Mouse (Mus musculus) embryonic facial prominence, embryonic 12.5 days (tissue): ENCODE results near the gene Hrh2. TPM values are rescaled to one million over a fixed set of nuclear protein-coding genes. Genes with fewer than 3 reads are reported as not detected.

Source experiments
- ATAC-seq: fragments of 200-750 bp; cut with Nextera tagmentation; 2 replicates; pipeline ENCODE4 v1.8.0; 2017; ENCODE audit not compliant: insufficient number of reproducible peaks, insufficient read depth, low FRiP score, low TSS enrichment
- H3K27ac ChIP-seq: fragments of 300-500 bp; sonication (generic); 2 replicates; pipeline ENCODE4 v1.5.1; 2016; ENCODE audit warnings: mild to moderate bottlenecking
- H3K27me3 ChIP-seq: fragments of 300-500 bp; sonication (generic); 2 replicates; pipeline ENCODE4 v1.6.1; 2016; ENCODE audit warnings: mild to moderate bottlenecking, moderate library complexity
- H3K36me3 ChIP-seq: fragments of 300-500 bp; sonication (generic); 2 replicates; pipeline ENCODE4 v1.6.1; 2016; ENCODE audit warnings: mild to moderate bottlenecking
- H3K4me1 ChIP-seq: fragments of 300-500 bp; sonication (generic); 2 replicates; pipeline ENCODE4 v1.6.1; 2016
- H3K4me2 ChIP-seq: fragments of 300-500 bp; sonication (generic); replicated peaks from 2 replicates; pipeline ENCODE4 v1.6.1; 2016; ENCODE audit warnings: mild to moderate bottlenecking, moderate library complexity
- H3K4me3 ChIP-seq: fragments of 300-500 bp; sonication (generic); 2 replicates; pipeline ENCODE4 v1.5.1; 2016; ENCODE audit warnings: mild to moderate bottlenecking
- H3K9ac ChIP-seq: fragments of 300-500 bp; sonication (generic); 2 replicates; pipeline ENCODE4 v1.6.1; 2016; ENCODE audit warnings: mild to moderate bottlenecking, moderate library complexity
- H3K9me3 ChIP-seq: fragments of 300-500 bp; sonication (generic); 2 replicates; pipeline ENCODE4 v1.6.1; 2016; ENCODE audit warnings: mild to moderate bottlenecking, moderate library complexity
- WGBS: fragments of 180-500 bp; shearing (Covaris S2); methylation state at CpG from one replicate; pipeline ENCODE4 v1.1.7; 2016; 5-methylcytosine and 5-hydroxymethylcytosine counted together
- polyA plus RNA-seq: library from polyadenylated mRNA; unstranded; fragments of >200 nt; fragmentation: Nextera tagmentation; extraction: Ambion mirVana; gene quantifications from 2 replicates; pipeline ENCODE4 v1.2.1, GENCODE M21; 2016

The Hrh2 gene
- polyA plus RNA-seq, 1 experiment from 2014 or later = 0.22 TPM

DNA sequence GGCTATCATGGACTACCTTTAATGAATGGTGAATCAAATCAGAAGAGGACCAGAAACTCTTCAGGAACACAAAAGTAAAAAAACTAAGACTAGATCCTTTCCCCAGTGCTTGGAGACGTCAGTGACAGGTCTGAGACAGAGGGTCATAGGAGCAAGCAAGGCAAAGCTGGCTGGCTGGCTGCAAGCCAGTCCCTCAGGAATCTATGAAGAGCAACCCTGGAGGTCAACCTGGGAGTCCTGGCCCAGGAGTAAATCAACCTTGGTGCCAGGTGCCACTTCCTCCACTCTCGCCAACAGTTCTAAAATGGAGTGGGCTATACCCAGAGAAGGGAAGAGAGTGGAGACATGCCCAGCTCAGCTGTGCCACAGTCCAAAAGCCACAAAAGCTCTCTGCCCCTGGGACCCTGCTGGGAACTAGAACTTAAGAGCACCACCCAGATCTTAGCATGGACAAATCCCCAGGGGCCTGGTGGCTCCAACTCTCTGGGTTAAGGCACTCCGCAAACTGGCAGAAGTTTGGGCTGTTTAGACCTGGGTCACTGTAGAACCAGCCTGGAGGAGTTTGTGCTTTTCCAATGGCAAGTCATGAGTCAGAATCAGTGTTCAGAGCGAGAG, 15.4 kb upstream of the Hrh2 start:
- no peaks in the 10 kb centered on the region for H3K27me3 ChIP-seq
- no peak overlapping the region for H3K4me3 ChIP-seq
- no peak overlapping the region for H3K27ac ChIP-seq
- H3K4me1 ChIP-seq = no peaks in the 10 kb centered on the region
- 79% methylated on average over 4 of the region's 4 CpGs for WGBS
- no peak for ATAC-seq
- H3K9ac ChIP-seq = no peak overlapping the region
- no peaks in the 10 kb centered on the region for H3K9me3 ChIP-seq
- H3K36me3 ChIP-seq = no peaks in the 10 kb centered on the region
- no peak overlapping the region for H3K4me2 ChIP-seq

DNA sequence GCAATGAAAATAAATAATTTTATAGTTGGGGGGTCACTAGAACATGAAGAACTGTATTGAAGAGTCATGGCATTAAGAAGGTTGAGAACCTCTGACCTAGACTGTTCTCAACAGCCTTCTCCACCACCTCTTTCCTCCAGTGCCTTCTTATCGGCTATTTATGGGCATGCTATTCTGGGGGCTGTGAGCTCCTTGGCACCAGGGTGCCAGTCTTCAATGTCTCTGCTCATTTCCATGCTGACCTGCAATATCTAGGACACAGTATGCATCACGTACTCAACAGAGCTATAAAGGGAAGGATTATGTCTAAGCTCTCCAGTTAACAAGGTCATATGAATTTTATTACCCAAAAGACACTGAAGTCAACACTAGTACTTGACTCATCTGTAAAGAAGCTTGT, 14.6 kb upstream of the Hrh2 start:
- no peak overlapping the region for H3K9ac ChIP-seq
- no peak for ATAC-seq
- 90% methylated on average over 2 of the region's 2 CpGs for WGBS
- H3K27me3 ChIP-seq = no peaks in the 10 kb centered on the region
- no peaks in the 10 kb centered on the region for H3K4me1 ChIP-seq
- H3K9me3 ChIP-seq = no peaks in the 10 kb centered on the region
- H3K27ac ChIP-seq = no peak overlapping the region
- no peak overlapping the region for H3K4me2 ChIP-seq
- no peak overlapping the region for H3K4me3 ChIP-seq
- H3K36me3 ChIP-seq = no peaks in the 10 kb centered on the region

DNA sequence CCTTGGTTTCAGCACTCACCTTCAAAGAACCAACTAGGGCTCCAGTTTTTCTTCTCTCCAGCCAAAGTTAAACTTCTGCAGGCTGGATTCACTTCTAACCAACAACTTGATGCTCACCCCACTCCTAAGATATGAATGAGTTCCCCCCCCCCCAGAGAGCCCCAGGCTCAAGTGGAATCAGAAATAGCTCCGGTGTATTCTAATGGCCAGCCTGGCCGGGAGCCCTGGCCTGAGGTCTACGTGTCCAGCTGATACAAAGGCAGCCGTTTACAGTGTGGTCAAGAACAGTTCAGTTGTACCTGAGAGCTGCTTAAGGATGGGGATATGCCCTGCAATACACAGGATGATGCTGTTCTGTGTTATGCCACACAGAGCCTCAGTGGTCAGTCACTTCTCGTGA, 13.3 kb upstream of the Hrh2 start:
- no peak overlapping the region for H3K4me3 ChIP-seq
- H3K9me3 ChIP-seq = no peaks in the 10 kb centered on the region
- no peak overlapping the region for H3K4me2 ChIP-seq
- ATAC-seq = no peak
- no peak overlapping the region for H3K9ac ChIP-seq
- WGBS = 77% methylated on average over 5 of the region's 5 CpGs
- no peaks in the 10 kb centered on the region for H3K4me1 ChIP-seq
- H3K36me3 ChIP-seq = no peaks in the 10 kb centered on the region
- no peak overlapping the region for H3K27ac ChIP-seq
- H3K27me3 ChIP-seq = no peaks in the 10 kb centered on the region

DNA sequence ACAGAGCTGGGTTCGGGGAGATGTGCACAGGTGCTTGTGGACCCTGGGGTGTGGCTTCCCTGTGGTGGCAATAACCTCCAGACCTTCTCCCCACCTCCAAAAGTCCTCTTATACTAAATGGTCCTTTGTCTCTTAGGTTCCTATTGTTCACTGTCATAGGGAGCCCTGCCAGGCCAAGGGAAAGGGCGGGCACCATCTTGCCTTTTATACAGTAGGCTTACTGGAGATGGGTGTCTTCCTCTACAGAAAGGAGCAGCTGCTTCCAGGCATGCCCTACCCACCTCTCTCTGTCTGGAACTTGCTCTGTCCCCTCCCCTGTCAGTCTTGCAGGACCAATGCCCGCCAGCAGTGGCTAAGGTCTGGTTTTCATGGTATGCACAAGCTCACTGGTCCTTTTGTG, 12.0 kb upstream of the Hrh2 start:
- no peak overlapping the region for H3K4me2 ChIP-seq
- H3K27me3 ChIP-seq = no peaks in the 10 kb centered on the region
- H3K27ac ChIP-seq = no peak overlapping the region
- no peak overlapping the region for H3K9ac ChIP-seq
- H3K4me3 ChIP-seq = no peak overlapping the region
- WGBS = 73% methylated on average over 3 of the region's 3 CpGs
- no peaks in the 10 kb centered on the region for H3K9me3 ChIP-seq
- no peaks in the 10 kb centered on the region for H3K4me1 ChIP-seq
- no peak for ATAC-seq
- no peaks in the 10 kb centered on the region for H3K36me3 ChIP-seq

DNA sequence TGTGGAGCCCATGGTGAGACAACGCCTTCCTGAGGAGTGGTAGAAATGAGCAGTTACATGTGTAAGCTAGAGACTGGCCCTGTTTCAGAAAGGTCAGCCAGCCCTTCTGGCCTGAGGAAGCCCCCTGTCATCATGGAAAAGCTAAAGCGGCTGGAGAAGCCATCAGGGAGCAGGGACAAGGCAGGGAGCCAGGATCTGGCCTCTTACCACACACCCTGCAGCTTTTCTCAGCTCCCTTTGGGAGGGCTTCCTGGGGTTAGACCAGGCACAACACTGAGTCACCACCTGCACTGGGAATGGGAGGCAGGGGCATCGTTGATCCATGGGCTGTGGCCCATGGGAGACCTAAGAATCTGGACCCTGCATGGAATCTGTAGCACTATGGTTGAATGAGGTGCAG, 11.5 kb upstream of the Hrh2 start:
- no peak overlapping the region for H3K4me3 ChIP-seq
- no peaks in the 10 kb centered on the region for H3K36me3 ChIP-seq
- no peak overlapping the region for H3K4me2 ChIP-seq
- ATAC-seq = no peak
- no peak overlapping the region for H3K27ac ChIP-seq
- no peaks in the 10 kb centered on the region for H3K27me3 ChIP-seq
- no peaks in the 10 kb centered on the region for H3K4me1 ChIP-seq
- H3K9ac ChIP-seq = no peak overlapping the region
- 57% methylated on average over 3 of the region's 3 CpGs for WGBS
- no peaks in the 10 kb centered on the region for H3K9me3 ChIP-seq

DNA sequence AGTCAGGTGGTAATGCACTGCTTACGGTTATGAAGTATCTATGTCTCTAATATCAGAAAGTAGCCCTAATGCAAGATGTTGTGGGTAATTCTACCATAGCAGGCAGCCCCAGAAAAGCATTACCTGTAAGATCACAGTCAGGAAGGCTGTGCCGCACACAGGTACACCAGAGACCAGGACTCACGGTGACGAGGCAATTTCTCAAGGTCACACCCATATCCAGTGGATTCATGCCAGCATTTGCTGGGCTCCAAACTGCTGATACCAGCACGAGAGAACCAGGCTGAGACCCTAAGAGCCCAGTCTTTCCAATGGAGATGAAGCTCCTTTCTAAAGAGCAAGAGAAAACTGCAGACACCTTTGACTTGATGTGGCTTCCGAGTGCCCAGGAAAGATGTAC, 10.6 kb upstream of the Hrh2 start:
- no peak overlapping the region for H3K9ac ChIP-seq
- no peaks in the 10 kb centered on the region for H3K9me3 ChIP-seq
- H3K27me3 ChIP-seq = no peaks in the 10 kb centered on the region
- no peaks in the 10 kb centered on the region for H3K36me3 ChIP-seq
- no peak for ATAC-seq
- no peak overlapping the region for H3K27ac ChIP-seq
- H3K4me2 ChIP-seq = no peak overlapping the region
- 86% methylated on average over 6 of the region's 6 CpGs for WGBS
- no peaks in the 10 kb centered on the region for H3K4me1 ChIP-seq
- no peak overlapping the region for H3K4me3 ChIP-seq

DNA sequence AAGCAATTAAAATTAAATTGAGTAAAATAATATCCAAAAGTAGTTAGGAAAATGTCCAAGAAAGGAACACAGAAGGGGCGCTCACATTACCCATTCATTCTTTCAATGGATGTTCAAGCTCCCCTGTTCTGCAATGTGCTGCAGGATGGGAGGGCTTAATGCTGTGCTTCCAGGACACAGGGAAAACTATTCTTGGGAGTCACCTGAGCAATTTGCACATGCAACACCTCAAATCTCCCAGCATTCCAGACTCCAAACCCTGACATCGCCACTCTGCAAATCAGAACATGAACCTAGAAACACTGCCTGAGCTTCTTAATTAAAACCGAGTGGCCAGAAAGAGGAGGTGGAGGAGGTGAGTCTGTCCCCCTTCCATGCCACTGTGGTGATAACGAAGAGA, 10.0 kb upstream of the Hrh2 start:
- H3K27ac ChIP-seq = no peak overlapping the region
- H3K4me1 ChIP-seq = no peaks in the 10 kb centered on the region
- no peaks in the 10 kb centered on the region for H3K36me3 ChIP-seq
- no peak for ATAC-seq
- no peak overlapping the region for H3K4me3 ChIP-seq
- H3K4me2 ChIP-seq = no peak overlapping the region
- no peaks in the 10 kb centered on the region for H3K27me3 ChIP-seq
- no peak overlapping the region for H3K9ac ChIP-seq
- no peaks in the 10 kb centered on the region for H3K9me3 ChIP-seq
- WGBS = 84% methylated on average over 4 of the region's 4 CpGs

DNA sequence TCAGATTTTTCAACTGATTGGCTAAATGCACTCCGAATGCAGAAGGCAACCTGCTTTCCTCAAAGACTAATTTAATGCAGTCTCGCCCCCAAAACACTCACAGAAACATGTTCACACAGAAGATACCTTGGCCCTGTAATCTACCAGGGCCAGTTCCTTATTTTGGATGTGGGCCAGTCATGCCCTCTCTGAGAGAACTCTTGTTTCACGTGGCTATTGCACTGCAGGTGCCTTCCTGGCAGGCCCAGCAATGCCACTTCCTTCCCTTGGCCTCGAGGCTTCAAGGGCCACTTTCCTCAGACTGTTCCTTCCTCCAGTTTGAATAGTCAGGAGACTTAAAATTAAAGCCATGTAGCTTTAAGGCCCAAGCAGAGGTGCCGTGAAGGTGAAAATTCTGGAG, 5.5 kb upstream of the Hrh2 start:
- Histone ChIP-seq H3K9ac (no peak overlapping the region), H3K4me3 (no peak overlapping the region), H3K4me1 (no peaks in the 10 kb centered on the region), H3K9me3 (no peaks in the 10 kb centered on the region), H3K4me2 (no peak overlapping the region), H3K36me3 (no peaks in the 10 kb centered on the region), H3K27ac (no peak overlapping the region), H3K27me3 (peaks cover 7% of the 10 kb centered on the region; the same call in 1 of the 2 replicates)
- no peak for ATAC-seq
- WGBS = 78% methylated on average over 5 of the region's 5 CpGs

DNA sequence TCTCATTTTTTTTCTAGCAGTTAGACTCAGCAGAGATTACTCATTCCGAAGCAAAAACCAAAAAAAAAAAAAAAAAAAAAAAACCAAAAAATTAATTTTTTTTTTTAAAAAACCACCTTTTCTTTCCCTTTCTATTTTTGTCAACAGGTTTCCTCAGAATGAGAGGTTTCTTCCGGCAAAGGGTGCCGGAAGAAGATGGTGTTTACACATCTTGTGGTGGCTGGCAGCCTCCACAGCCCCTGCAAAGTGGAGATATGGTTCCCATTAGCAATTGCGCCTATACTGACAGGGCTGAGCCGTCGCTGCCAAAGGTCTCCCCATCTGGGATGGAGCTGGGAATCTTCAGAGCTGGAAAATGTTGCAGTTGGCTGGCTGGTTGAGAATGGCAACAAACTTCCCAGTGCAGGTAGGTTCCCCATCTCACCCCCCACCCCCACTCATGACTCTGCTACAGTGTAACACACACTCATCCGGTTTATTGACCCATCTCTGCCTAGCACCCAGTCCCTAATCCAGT, 3.7 kb upstream of the Hrh2 start:
- no peak overlapping the region for H3K4me2 ChIP-seq
- peaks cover 9% of the 10 kb centered on the region; the same call in 1 of the 2 replicates for H3K4me1 ChIP-seq
- peaks cover 26% of the 10 kb centered on the region for H3K27me3 ChIP-seq
- WGBS = 42% methylated on average over 7 of the region's 7 CpGs
- H3K27ac ChIP-seq = no peak overlapping the region
- no peak for ATAC-seq
- no peaks in the 10 kb centered on the region for H3K9me3 ChIP-seq
- no peaks in the 10 kb centered on the region for H3K36me3 ChIP-seq
- H3K4me3 ChIP-seq = no peak overlapping the region
- H3K9ac ChIP-seq = no peak overlapping the region

DNA sequence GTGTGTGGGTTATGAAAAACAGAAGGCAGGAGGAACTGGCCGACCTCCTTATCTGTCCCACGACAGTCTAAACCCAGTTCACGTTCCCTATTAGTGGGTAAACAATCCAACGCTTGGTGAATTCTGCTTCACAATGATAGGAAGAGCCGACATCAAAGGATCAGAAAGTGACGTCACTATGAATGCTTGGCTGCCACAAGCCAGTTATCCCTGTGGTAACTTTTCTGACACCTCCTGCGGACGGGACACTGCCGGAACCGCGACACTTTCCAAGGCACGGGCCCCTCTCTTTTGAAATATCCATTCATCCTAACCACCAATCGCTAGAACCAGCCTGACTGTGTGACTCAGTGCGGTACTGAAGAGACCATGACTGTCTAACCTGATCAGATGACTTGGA, 2.0 kb upstream of the Hrh2 start:
- peaks cover 9% of the 10 kb centered on the region; the same call in 1 of the 2 replicates for H3K4me1 ChIP-seq
- H3K9ac ChIP-seq = no peak overlapping the region
- H3K27me3 ChIP-seq = peaks cover 36% of the 10 kb centered on the region
- no peak overlapping the region for H3K27ac ChIP-seq
- no peak for ATAC-seq
- H3K36me3 ChIP-seq = no peaks in the 10 kb centered on the region
- H3K4me2 ChIP-seq = no peak overlapping the region
- no peak overlapping the region for H3K4me3 ChIP-seq
- WGBS = 80% methylated on average over 14 of the region's 14 CpGs
- no peaks in the 10 kb centered on the region for H3K9me3 ChIP-seq

DNA sequence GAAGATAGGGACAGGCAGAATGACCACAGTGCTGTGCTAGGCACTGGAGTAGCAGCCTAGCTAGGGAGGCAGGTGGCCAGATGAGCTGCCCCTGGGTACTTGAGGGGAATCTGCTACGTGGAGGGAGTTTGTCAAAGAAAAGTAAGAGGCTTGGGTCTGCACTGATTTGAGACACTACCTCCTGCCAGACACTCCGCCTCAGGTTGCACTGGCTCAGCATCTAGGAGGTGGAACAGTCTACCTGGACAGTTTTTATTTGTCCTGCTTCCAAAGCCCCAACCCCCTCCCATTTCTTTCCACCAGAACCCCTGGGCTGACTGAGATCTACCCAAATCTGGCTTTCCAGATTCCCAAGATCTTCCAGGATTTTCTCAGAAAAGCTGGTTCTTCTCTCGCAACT, 748 bp upstream of the Hrh2 start:
- WGBS = 81% methylated on average over 3 of the region's 3 CpGs
- H3K4me1 ChIP-seq = peaks cover 9% of the 10 kb centered on the region; the same call in 1 of the 2 replicates
- no peak overlapping the region for H3K4me3 ChIP-seq
- H3K36me3 ChIP-seq = no peaks in the 10 kb centered on the region
- peaks cover 36% of the 10 kb centered on the region for H3K27me3 ChIP-seq
- no peak overlapping the region for H3K4me2 ChIP-seq
- no peak overlapping the region for H3K27ac ChIP-seq
- H3K9me3 ChIP-seq = no peaks in the 10 kb centered on the region
- ATAC-seq = no peak
- H3K9ac ChIP-seq = no peak overlapping the region

DNA sequence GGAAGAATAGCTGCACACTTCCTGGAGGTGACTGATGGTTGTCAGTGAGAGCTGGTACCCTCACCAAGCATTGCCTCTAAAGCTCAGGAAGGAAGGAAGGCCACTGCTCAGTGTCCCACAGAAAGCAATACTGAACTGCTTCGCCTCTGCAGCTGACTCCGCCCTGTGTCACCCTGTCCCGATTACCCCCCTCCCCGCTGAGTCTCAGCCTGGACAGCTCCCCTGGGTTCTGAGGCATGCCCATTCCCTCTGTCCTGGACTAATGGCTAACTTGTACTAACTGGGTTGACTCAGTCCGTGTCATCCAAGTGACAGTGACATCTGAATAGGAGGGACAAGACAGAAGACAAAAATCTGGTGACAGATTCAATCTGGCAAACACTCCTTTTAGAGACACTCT, 1.7 kb downstream of the Hrh2 start:
- WGBS = 58% methylated on average over 5 of the region's 5 CpGs
- Histone ChIP-seq H3K9me3 (no peaks in the 10 kb centered on the region), H3K4me1 (peaks cover 9% of the 10 kb centered on the region; the same call in 1 of the 2 replicates), H3K4me2 (no peak overlapping the region), H3K4me3 (no peak overlapping the region), H3K27ac (no peak overlapping the region), H3K9ac (no peak overlapping the region), H3K27me3 (peaks cover 36% of the 10 kb centered on the region), H3K36me3 (no peaks in the 10 kb centered on the region)
- no peak for ATAC-seq
